Mouse (Mus musculus) embryonic facial prominence, embryonic 13.5 days (tissue): ENCODE results near the gene Cdk14. TPM values are rescaled to one million over a fixed set of nuclear protein-coding genes. Genes with fewer than 3 reads are reported as not detected.
"Not testable (repeated sequence)": the region's sequence is repeated elsewhere in the genome, so short reads cannot be mapped to it uniquely, and the experiment has no call there.

Experiments used
- ATAC-seq: fragments of 200-750 bp; cut with Nextera tagmentation; 2 replicates; pipeline ENCODE4 v1.8.0; 2017; ENCODE audit warnings: low read depth; ENCODE audit not compliant: insufficient number of reproducible peaks, insufficient read depth, low FRiP score, low TSS enrichment
- H3K27ac ChIP-seq: fragments of 300-500 bp; sonication (generic); 2 replicates; pipeline ENCODE4 v1.5.1; 2015; ENCODE audit warnings: moderate library complexity, mild to moderate bottlenecking, inconsistent platforms
- H3K27me3 ChIP-seq: fragments of 300-500 bp; sonication (generic); 2 replicates; pipeline ENCODE4 v1.6.1; 2015; ENCODE audit warnings: mild to moderate bottlenecking, inconsistent platforms
- H3K36me3 ChIP-seq: fragments of 300-500 bp; sonication (generic); 2 replicates; pipeline ENCODE4 v1.6.1; 2015; ENCODE audit warnings: mild to moderate bottlenecking, inconsistent platforms
- H3K4me1 ChIP-seq: fragments of 300-500 bp; sonication (generic); 2 replicates; pipeline ENCODE4 v1.6.1; 2015; ENCODE audit warnings: inconsistent platforms
- H3K4me2 ChIP-seq: fragments of 300-500 bp; sonication (generic); 2 replicates; pipeline ENCODE4 v1.6.1; 2015; ENCODE audit warnings: moderate library complexity, mild to moderate bottlenecking, inconsistent platforms
- H3K4me3 ChIP-seq: fragments of 300-500 bp; sonication (generic); 2 replicates; pipeline ENCODE4 v1.5.1; 2015; ENCODE audit warnings: mild to moderate bottlenecking, inconsistent platforms
- H3K9ac ChIP-seq: fragments of 300-500 bp; sonication (generic); 2 replicates; pipeline ENCODE4 v1.6.1; 2015; ENCODE audit warnings: mild to moderate bottlenecking, inconsistent platforms
- H3K9me3 ChIP-seq: fragments of 300-500 bp; sonication (generic); 2 replicates; pipeline ENCODE4 v1.6.1; 2016; ENCODE audit warnings: inconsistent platforms
- WGBS: fragments of 180-500 bp; shearing (Covaris S2); methylation state at CpG from one replicate; pipeline ENCODE4 v1.1.7; 2015; ENCODE audit warnings: mixed read lengths; 5-methylcytosine and 5-hydroxymethylcytosine counted together
- polyA plus RNA-seq: library from polyadenylated mRNA; unstranded; fragments of >200 nt; fragmentation: Nextera tagmentation; extraction: Ambion mirVana; gene quantifications from 2 replicates; pipeline ENCODE4 v1.2.1, GENCODE M21; 2015

Gene Cdk14
- polyA plus RNA-seq, 1 experiment from 2014 or later, result 24.5 TPM

- ATAC-seq, result no peak
Observed at GRCm38 (mm10) chr5:5254391-5254790, 165.7 kb downstream of the Cdk14 start.

DNA sequence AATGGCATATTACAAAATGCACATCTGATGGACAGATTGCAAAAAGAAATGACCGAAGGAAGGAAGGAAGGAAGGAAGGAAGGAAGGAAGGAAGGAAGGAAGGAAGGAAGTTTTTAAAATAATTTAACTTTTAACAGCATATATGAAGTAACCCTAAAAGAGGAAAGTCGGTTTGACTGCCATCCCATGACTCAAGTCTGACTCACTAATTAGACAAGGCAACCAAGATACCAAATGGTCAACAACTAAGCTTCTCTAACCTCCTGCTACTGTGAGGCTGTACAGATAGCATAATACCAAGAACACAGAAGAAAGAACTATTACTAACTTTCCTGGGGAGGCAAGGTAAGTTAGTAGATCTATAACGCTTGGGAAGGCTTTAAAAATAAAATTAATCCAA is 166.9 kb downstream of the Cdk14 start:
- H3K27ac ChIP-seq, result no peak overlapping the region
- no peak overlapping the region for H3K4me3 ChIP-seq
- H3K4me2 ChIP-seq, result no peak overlapping the region
- H3K27me3 ChIP-seq, result no peaks in the 10 kb centered on the region
- peaks cover 3% of the 10 kb centered on the region; the same call in 1 of the 2 replicates for H3K36me3 ChIP-seq
- no peak overlapping the region for H3K9ac ChIP-seq
- ATAC-seq, result no peak
- WGBS, result 86% methylated on average over 3 of the region's 3 CpGs
- no peaks in the 10 kb centered on the region for H3K9me3 ChIP-seq
- no peaks in the 10 kb centered on the region for H3K4me1 ChIP-seq

More at GRCm38 (mm10) chr5:5254391-5254790, 165.7 kb downstream of the Cdk14 start:
- no peaks in the 10 kb centered on the region for H3K36me3 ChIP-seq
- H3K4me2 ChIP-seq, result no peak overlapping the region
- H3K4me1 ChIP-seq, result no peaks in the 10 kb centered on the region
- H3K27ac ChIP-seq, result no peak overlapping the region
- no peak overlapping the region for H3K9ac ChIP-seq
- 83% methylated on average over 6 of the region's 6 CpGs for WGBS
- H3K9me3 ChIP-seq, result no peaks in the 10 kb centered on the region
- H3K4me3 ChIP-seq, result no peak overlapping the region
- no peaks in the 10 kb centered on the region for H3K27me3 ChIP-seq

- no peaks in the 10 kb centered on the region for H3K9me3 ChIP-seq
- WGBS, result 93% methylated on average over 6 of the region's 6 CpGs
- peaks cover 7% of the 10 kb centered on the region for H3K36me3 ChIP-seq
- no peak overlapping the region for H3K4me3 ChIP-seq
- H3K9ac ChIP-seq, result no peak overlapping the region
- H3K4me2 ChIP-seq, result no peak overlapping the region
- H3K27ac ChIP-seq, result no peak overlapping the region
- no peak for ATAC-seq
- no peaks in the 10 kb centered on the region for H3K27me3 ChIP-seq
- H3K4me1 ChIP-seq, result peaks cover 2% of the 10 kb centered on the region; the same call in 1 of the 2 replicates
Observed at GRCm38 (mm10) chr5:5247671-5248070, 172.4 kb downstream of the Cdk14 start.

DNA sequence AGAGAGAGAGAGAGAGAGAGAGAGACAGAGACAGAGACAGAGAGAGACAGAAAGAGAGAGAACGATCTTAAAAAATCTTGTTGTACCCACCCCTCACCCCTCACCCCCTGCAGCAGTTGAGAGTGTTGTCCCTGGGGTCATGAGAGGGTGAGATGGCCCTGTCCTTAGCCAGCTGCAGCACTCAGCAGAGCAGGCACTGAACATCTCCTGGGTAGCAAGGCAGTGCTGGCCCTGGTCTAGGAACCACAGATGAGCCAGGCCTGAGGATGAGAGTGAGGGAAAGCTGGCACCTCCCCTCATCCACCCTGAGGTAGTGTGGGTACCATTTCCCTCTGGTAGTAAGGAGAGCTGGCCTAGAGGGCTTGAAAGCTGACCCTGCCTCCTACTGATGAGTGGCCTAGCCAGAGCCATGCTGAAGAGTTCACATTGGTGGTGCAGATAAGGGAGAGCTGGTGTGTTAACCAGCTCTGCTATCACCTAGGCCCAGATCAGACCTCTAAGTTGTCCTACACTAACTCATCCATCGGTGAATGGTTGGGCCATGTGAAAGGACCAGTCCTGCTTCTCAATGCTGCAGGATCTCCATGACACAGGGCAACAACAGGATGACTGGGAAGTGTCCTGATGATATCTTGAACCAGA is 173.5 kb downstream of the Cdk14 start:
- no peak overlapping the region for H3K27ac ChIP-seq
- H3K9ac ChIP-seq, result no peak overlapping the region
- WGBS, result 94% methylated on average over 2 of the region's 2 CpGs
- no peak overlapping the region for H3K4me2 ChIP-seq
- H3K9me3 ChIP-seq, result no peaks in the 10 kb centered on the region
- no peaks in the 10 kb centered on the region for H3K27me3 ChIP-seq
- ATAC-seq, result no peak
- H3K36me3 ChIP-seq, result peaks cover 7% of the 10 kb centered on the region
- no peak overlapping the region for H3K4me3 ChIP-seq
- peaks cover 4% of the 10 kb centered on the region; the same call in 1 of the 2 replicates for H3K4me1 ChIP-seq

- H3K4me2 ChIP-seq, result no peak overlapping the region
- H3K4me3 ChIP-seq, result no peak overlapping the region
- no peak for ATAC-seq
- H3K9ac ChIP-seq, result no peak overlapping the region
- H3K36me3 ChIP-seq, result peaks cover 7% of the 10 kb centered on the region
- no peaks in the 10 kb centered on the region for H3K9me3 ChIP-seq
- H3K4me1 ChIP-seq, result peaks cover 4% of the 10 kb centered on the region; the same call in 1 of the 2 replicates
- no peak overlapping the region for H3K27ac ChIP-seq
- H3K27me3 ChIP-seq, result no peaks in the 10 kb centered on the region
- WGBS, result 91% methylated on average over 7 of the region's 7 CpGs
Observed at GRCm38 (mm10) chr5:5245182-5245581, 174.9 kb downstream of the Cdk14 start.

- Histone ChIP-seq H3K9ac (no peak overlapping the region), H3K4me1 (peaks cover 4% of the 10 kb centered on the region; the same call in 1 of the 2 replicates), H3K36me3 (peaks cover 3% of the 10 kb centered on the region; the same call in 1 of the 2 replicates), H3K4me3 (no peak overlapping the region), H3K27ac (no peak overlapping the region), H3K27me3 (no peaks in the 10 kb centered on the region), H3K4me2 (no peak overlapping the region), H3K9me3 (no peaks in the 10 kb centered on the region)
- no peak for ATAC-seq
Observed at GRCm38 (mm10) chr5:5243648-5244047, 176.5 kb downstream of the Cdk14 start.

DNA sequence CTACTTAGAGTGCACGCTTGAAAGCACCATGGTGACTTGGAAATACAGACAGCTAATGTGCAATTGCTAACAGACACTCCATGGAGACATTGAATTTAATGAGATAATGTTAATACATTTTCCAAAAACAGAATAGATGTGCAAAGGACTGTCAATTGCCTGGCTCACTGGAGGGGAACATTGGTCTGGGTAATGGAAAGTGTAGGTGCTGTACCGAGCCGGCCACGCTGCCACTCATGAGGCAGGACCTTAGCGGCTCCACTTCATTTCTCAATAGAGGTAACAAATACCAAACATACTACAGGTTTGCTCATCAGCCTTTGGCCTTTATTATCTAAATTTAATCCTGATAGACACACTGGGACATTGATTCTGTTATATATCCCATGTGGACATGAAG is 177.4 kb downstream of the Cdk14 start:
- peaks cover 4% of the 10 kb centered on the region; the same call in 1 of the 2 replicates for H3K4me1 ChIP-seq
- H3K36me3 ChIP-seq, result peaks cover 8% of the 10 kb centered on the region
- H3K27ac ChIP-seq, result no peak overlapping the region; the same call in 1 of the 2 replicates
- no peak overlapping the region for H3K9ac ChIP-seq
- no peaks in the 10 kb centered on the region for H3K27me3 ChIP-seq
- H3K4me2 ChIP-seq, result no peak overlapping the region
- H3K9me3 ChIP-seq, result peaks cover 4% of the 10 kb centered on the region; the same call in 1 of the 2 replicates
- no peak for ATAC-seq
- 91% methylated on average over 5 of the region's 5 CpGs for WGBS
- no peak overlapping the region for H3K4me3 ChIP-seq

DNA sequence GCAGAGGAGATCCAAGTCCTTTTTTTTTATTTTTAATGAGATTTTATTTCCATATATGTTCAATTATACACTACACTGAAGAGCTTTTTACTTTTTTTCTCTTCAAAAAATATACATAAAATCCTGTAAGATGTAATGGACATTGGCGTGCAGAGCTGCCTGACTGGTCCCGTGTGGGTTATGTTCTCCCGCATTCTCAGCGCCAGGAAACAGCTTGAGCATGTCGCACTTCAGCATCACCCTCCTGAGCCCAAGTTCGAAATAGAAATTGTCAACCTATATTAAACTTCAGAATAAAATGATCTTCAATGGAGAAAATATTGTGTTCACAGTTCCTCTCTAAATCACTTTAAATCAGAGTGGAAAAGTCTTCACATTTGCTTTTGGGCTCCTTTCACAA is 179.0 kb downstream of the Cdk14 start:
- no peak overlapping the region for H3K9ac ChIP-seq
- ATAC-seq, result no peak
- peaks cover 4% of the 10 kb centered on the region; the same call in 1 of the 2 replicates for H3K4me1 ChIP-seq
- H3K9me3 ChIP-seq, result peaks cover 11% of the 10 kb centered on the region
- WGBS, result 75% methylated on average over 6 of the region's 6 CpGs
- no peak overlapping the region for H3K27ac ChIP-seq
- H3K36me3 ChIP-seq, result peaks cover 14% of the 10 kb centered on the region
- H3K4me3 ChIP-seq, result no peak overlapping the region
- no peaks in the 10 kb centered on the region for H3K27me3 ChIP-seq
- no peak overlapping the region for H3K4me2 ChIP-seq

DNA sequence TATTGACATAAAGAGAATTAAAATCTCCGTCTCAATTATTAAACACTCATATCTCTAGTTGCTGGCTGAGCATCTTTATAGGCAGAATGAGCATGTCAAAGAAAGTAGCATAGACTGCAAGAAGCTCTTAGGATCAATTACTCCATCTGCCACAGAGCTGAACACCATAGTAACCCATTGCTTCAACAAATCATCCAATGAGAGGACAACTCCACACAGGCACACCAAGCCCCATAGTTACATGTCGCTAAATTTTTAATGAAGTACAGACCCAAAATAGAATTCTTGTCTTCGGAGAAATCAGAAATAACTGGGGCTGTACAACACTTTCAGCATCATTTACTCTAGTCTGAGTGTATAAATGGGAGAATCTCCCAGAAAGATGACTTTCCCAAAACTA is 180.0 kb downstream of the Cdk14 start:
- H3K36me3 ChIP-seq, result peaks cover 14% of the 10 kb centered on the region

GRCm38 (mm10) chr5:5234935-5235334 is 185.2 kb downstream of the Cdk14 start:
- not testable (repeated sequence) for ATAC-seq, H3K9ac ChIP-seq
- WGBS, result 93% methylated on average over 10 of the region's 10 CpGs

More for the DNA sequence above, 180.0 kb downstream of the Cdk14 start:
- Histone ChIP-seq H3K4me2 (no peak overlapping the region), H3K9me3 (peaks cover 11% of the 10 kb centered on the region), H3K27ac (no peak overlapping the region), H3K4me1 (peaks cover 4% of the 10 kb centered on the region; the same call in 1 of the 2 replicates), H3K27me3 (no peaks in the 10 kb centered on the region), H3K4me3 (no peak overlapping the region), H3K9ac (no peak overlapping the region)
- 85% methylated on average over 3 of the region's 3 CpGs for WGBS
- no peak for ATAC-seq

DNA sequence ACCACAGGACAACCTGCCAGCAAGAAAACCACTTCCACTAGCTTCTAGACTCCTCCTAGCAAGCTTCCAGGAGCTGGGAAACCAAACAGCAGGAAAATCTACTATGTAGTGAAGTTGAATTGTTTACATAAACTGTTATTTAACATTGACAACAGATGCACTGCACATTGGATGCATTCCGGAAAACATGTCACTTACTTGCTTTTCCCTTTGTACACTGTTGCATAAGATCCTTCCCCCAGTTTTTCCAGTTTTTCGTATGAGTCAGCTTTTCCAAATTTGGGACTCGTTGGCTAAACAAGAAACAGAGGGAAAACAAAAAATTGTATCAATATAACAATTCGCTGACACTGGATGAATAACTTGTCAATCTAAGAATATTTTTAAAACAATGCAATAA is 193.1 kb downstream of the Cdk14 start:
- ATAC-seq, result no peak
- no peaks in the 10 kb centered on the region for H3K4me1 ChIP-seq
- H3K4me3 ChIP-seq, result no peak overlapping the region
- H3K4me2 ChIP-seq, result no peak overlapping the region
- no peaks in the 10 kb centered on the region for H3K27me3 ChIP-seq
- H3K9ac ChIP-seq, result no peak overlapping the region
- peaks cover 9% of the 10 kb centered on the region for H3K36me3 ChIP-seq
- no peaks in the 10 kb centered on the region for H3K9me3 ChIP-seq
- 74% methylated on average over 4 of the region's 4 CpGs for WGBS
- H3K27ac ChIP-seq, result no peak overlapping the region

More at GRCm38 (mm10) chr5:5234935-5235334, 185.2 kb downstream of the Cdk14 start:
- Histone ChIP-seq H3K36me3 (peaks cover 14% of the 10 kb centered on the region), H3K9me3 (peaks cover 11% of the 10 kb centered on the region)
- not testable (repeated sequence) for H3K4me3 ChIP-seq, H3K4me1 ChIP-seq, H3K4me2 ChIP-seq, H3K27ac ChIP-seq, H3K27me3 ChIP-seq

DNA sequence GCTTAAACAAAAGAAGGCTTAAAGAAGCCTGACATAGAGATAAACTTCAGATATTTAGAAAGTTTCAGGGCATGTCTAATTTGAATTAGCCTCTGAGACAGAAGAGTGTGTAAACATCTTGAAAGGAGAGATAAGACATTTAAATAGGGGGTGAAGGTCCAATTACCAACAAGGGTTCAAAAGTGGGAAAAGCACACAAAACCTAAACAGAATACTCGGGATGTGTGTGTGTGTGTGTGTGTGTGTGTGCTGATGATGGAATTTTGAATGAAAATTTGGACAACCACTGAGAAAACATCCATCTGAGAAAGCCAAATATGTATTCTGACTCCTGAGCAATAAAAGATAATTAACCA is 208.4 kb downstream of the Cdk14 start:
- no peak overlapping the region for H3K4me3 ChIP-seq
- WGBS, result 53% methylated on average over 1 of the region's 1 CpGs
- H3K36me3 ChIP-seq, result no peaks in the 10 kb centered on the region
- ATAC-seq, result no peak
- no peak overlapping the region for H3K27ac ChIP-seq
- H3K9me3 ChIP-seq, result no peaks in the 10 kb centered on the region
- H3K9ac ChIP-seq, result no peak overlapping the region
- no peak overlapping the region for H3K4me2 ChIP-seq
- H3K27me3 ChIP-seq, result no peaks in the 10 kb centered on the region
- 0 out of 2 replicates have a peak, but pooled peaks cover 2% of the 10 kb centered on the region for H3K4me1 ChIP-seq
